Mouse (Mus musculus) gastrocnemius, adult 2 months (tissue): ENCODE measurements at regions not wholly inside any gene's neighbourhood (a gene's known extent, or its start where the extent isn't known, plus 50 kb on each side); places are given as distances from the start of the nearest gene placed in this dataset.

Experiments used
- DNase-seq: peaks from one replicate; pipeline ENCODE4 v3.0.0; 2022
- H3K27ac ChIP-seq: fragments of 200-600 bp; 2 replicates; pipeline ENCODE4 v1.8.1; 2022; ENCODE audit warnings: mild to moderate bottlenecking
- H3K4me3 ChIP-seq: fragments of 200-600 bp; 2 replicates; pipeline ENCODE4 v1.8.1; 2022; ENCODE audit warnings: mild to moderate bottlenecking, moderate library complexity
- CTCF ChIP-seq: fragments of 200-600 bp; IDR thresholded peaks from 2 replicates; pipeline ENCODE4 v1.8.1; 2022; ENCODE audit warnings: antibody characterized with exemption, mild to moderate bottlenecking, moderate library complexity
- intact Hi-C: fragments of 180-260 bp; cut with DNase I; formaldehyde crosslinking; loops from one replicate; pipeline ENCODE4 v1.15.1; 2025

DNA sequence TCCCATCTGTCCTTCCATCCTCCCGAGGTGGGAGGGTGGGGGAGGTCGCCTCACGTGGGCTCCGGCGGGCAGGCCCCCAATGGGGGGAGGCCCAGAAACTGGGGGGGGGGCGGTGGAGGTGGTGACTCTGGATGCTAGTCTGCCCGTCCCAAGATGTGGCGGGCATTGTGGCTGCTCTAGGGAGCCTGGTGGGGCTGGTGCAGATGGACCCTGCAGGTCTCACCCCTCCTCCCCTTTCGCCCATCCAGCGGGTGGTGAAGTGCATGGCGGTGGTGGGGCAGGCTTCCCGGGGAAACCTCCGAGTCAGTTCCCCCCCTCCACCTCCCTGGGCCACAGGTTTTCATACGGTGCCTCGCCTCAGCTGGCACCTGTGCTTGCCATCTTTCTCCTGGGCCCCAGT lies 88.6 kb downstream of the Inhba start:
- intact Hi-C loops = no loop called here
- no peak overlapping the region for H3K4me3 ChIP-seq
- TF ChIP-seq CTCF = no peak
- no peak for DNase-seq
- no peak overlapping the region for H3K27ac ChIP-seq

DNA sequence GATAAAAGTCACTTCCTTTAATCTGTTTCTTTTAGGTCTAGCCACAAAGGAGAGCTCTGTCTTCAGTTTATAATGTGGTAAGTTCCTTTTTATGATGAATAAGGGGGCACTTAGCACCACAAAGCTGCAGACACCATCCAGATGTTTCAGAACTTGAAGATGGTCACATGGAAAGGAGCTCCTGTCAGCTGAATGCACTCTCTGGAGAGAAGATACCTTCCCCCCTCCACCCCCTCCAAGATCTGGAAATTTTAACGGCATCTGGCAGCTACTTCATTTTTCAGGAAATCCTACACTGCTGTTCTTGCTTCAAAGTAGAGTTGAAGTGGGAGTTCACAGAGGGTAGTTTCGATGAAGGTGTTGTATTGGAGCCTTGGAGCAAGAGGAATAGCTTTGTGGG lies 103.2 kb downstream of the Inhba start:
- Histone ChIP-seq H3K27ac (no peak overlapping the region), H3K4me3 (no peak overlapping the region)
- no peak for TF ChIP-seq CTCF
- no peak for DNase-seq
- intact Hi-C loops = no loop called here

DNA sequence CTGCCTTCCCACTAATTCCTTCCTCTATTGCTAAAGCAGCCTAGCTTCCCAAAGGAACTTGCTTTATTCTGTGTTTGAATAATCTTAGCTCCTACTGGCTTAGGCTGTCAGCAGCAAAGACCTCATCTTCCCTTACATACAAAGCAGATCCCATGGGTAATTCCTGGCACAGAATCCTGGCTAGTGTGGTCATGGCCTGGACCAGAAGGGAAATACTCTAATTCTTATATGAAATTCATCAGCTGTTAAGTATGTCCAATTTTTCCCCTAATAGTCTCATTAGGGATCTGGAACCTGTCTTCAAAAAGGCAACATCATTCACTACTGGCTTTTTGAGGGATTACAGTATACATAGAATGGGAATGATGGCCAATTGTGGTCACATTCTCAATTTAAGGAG lies 135.0 kb downstream of the Inhba start:
- DNase-seq = no peak
- no peak for TF ChIP-seq CTCF
- H3K27ac ChIP-seq = no peak overlapping the region
- intact Hi-C loops = no loop called here
- no peak overlapping the region for H3K4me3 ChIP-seq

DNA sequence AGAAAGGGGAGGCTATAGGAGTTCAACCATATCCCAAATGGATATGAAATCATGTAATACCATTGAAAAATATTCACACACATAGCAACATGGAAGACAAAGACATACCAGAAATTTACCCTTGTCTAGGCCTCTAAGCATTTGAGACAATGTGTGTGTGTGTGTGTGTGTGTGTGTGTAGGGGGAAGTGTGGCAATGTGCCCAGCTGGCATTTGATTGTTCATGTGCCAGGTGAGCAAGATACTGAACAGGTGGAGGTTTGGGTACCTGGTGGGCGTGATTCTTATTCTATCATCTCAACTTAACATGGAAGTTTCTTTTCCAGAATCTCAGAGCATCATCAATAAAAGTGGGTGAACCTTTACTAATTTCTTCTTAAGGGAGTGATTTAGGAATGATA lies 143.3 kb downstream of the Inhba start:
- DNase-seq = no peak
- intact Hi-C loops = no loop called here
- Histone ChIP-seq H3K4me3 (no peak overlapping the region), H3K27ac (no peak overlapping the region)
- no peak for TF ChIP-seq CTCF

DNA sequence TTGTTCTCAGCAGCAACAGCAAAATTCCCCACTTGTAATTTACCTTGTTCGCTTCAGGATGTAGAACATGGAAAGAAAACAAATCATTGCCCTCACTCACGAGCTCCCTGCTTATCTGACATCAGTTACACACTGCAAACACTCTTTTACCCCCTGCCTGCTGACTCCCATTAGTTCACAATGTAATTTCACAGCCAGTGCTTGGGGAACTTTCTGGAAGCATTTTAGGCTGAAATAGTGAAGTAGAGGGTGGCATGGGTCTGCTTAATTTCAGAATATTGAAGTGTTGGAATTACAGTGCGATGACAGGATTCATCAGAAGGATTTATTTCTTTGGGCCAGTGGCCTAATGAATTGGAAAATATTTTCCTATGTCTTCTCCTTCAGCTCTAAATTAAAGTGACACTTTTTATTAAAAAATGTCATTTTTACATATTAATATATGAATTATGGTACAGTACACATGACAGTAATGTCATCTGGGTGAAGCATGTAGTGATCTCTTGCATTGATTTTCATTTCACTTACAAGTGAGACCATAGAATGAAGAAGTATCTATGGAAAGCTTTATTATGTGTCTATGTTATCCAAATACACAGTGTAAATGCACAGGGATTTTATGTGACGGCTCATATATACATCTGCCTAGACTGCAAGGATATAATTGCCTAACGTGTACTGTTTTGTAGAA lies 153.7 kb downstream of the Inhba start:
- TF ChIP-seq CTCF = no peak
- H3K4me3 ChIP-seq = no peak overlapping the region
- intact Hi-C loops = no loop called here
- H3K27ac ChIP-seq = no peak overlapping the region
- DNase-seq = no peak

DNA sequence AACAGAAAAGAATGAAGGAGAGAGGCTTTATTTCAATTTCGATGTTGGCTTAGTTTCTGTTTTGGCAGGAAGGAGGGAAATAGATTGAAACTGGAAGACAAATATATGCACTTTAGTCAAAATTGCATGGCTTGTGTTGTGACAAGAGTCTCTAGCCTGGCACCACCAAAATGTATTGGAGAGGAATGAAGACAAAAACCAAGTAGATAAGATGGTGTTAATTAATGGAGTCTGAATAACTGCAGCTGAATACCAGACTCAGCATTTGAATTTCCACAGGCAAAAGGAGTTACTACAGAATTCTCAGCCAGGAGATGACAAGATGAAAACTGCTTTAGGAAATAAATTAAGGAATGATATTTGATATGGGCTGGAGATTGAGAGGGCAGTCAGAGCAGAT lies 185.0 kb downstream of the Inhba start:
- Histone ChIP-seq H3K4me3 (no peak overlapping the region), H3K27ac (no peak overlapping the region)
- DNase-seq = no peak
- no peak for TF ChIP-seq CTCF
- intact Hi-C loops = no loop called here

DNA sequence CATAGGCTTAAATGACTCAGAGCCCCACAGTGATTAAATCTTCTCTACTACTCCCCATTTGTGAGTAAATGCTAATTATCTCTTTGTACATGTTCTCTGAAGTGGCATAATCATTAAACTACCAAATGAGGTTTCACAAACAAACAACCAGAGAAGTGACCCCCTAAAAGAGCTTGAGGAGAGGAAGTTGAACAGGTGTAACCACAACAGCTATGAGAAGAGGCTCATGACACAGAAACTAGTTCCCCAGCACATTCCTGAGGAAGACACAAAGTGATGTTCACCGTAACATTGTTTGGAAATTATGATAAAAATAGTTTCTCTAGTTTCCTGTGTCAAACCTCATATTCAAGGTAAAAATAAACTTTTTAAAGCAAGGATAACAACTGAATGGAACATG lies 188.4 kb downstream of the Inhba start:
- intact Hi-C loops = no loop called here

DNA sequence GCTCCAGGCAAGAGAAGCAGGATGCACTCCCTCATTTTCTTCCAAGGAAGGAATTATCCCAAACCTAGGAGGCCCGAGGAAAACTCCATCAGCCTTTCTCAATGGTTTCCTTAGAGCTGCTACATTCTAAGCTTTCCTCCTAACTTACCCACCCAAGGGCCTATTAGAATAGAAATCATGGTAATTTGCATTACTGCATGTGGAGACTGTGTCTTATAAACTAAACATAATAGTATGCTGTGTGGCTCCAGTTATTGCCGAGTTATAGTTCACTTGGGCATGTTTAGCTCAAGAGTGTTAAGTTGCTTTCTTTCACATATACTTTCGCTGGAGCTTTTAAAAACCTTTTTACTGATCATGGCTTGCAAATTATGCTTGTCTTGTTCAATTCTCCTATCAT lies 191.5 kb downstream of the Inhba start:
- no peak for TF ChIP-seq CTCF
- no peak for DNase-seq
- intact Hi-C loops = no loop called here

More for the DNA sequence above, 188.4 kb downstream of the Inhba start:
- no peak overlapping the region for H3K4me3 ChIP-seq
- TF ChIP-seq CTCF = no peak
- no peak for DNase-seq
- no peak overlapping the region for H3K27ac ChIP-seq

GRCm38 (mm10) chr13:16204097-16204496 lies 192.4 kb downstream of the Inhba start:
- Histone ChIP-seq H3K27ac (no peak overlapping the region), H3K4me3 (no peak overlapping the region)
- DNase-seq = no peak
- no peak for TF ChIP-seq CTCF
- intact Hi-C loops = no loop called here

More for the DNA sequence above, 191.5 kb downstream of the Inhba start:
- H3K4me3 ChIP-seq = no peak overlapping the region
- H3K27ac ChIP-seq = no peak overlapping the region

DNA sequence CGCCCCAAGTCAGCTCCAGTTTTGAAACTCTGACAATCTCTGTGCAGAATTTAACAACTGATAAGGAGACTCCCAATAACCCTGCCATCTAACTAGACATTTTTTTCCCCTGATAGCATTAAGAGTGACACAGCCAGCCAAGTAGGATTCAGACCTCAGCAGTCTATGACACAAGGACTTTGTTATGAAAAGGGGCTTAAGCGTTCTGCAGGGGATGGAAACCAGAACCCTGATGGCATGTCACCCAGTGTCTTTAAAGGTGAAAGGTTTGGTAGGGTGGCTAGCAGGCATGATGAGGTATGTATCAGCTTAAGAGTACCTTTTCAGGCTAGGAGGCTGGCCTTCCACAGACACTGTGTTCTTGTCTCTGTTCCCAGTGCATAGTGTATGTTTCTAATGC lies 199.8 kb downstream of the Inhba start:
- TF ChIP-seq CTCF = no peak
- no peak overlapping the region for H3K27ac ChIP-seq
- no peak for DNase-seq
- H3K4me3 ChIP-seq = no peak overlapping the region
- intact Hi-C loops = no loop called here

- no peak for DNase-seq
- no peak for TF ChIP-seq CTCF
- intact Hi-C loops = no loop called here
- Histone ChIP-seq H3K27ac (no peak overlapping the region), H3K4me3 (no peak overlapping the region)
Observed at GRCm38 (mm10) chr13:16219877-16220276, 208.2 kb downstream of the Inhba start.

- H3K4me3 ChIP-seq = no peak overlapping the region
- TF ChIP-seq CTCF = no peak
- intact Hi-C loops = no loop called here
- no peak overlapping the region for H3K27ac ChIP-seq
- no peak for DNase-seq
Observed at GRCm38 (mm10) chr13:16222942-16223600, 211.4 kb downstream of the Inhba start.

DNA sequence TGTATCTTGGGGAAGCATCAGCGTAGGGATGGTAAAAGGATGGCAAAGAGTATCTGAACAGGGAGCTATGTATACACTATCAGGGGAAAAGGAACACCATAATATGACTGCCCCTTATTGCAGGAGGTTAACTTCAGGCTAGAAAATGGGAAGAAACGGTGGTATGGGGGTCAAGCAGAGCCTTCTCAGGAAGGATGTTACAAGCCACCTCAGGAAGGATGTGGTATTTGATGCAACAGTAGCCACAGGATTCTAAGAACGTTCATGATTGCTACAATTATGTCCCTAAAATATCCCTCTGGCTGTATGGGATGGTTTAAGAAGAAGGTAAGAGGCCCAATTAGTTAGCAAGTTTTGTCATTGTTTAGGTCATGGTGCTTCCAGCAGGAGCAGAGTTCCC lies 249.5 kb downstream of the Inhba start:
- DNase-seq = no peak
- TF ChIP-seq CTCF = no peak
- H3K27ac ChIP-seq = no peak overlapping the region
- H3K4me3 ChIP-seq = no peak overlapping the region
- intact Hi-C loops = no loop called here

GRCm38 (mm10) chr13:16279974-16280373 lies 268.3 kb downstream of the Inhba start:
- intact Hi-C loops = no loop called here
- Histone ChIP-seq H3K27ac (no peak overlapping the region), H3K4me3 (no peak overlapping the region)
- no peak for TF ChIP-seq CTCF
- no peak for DNase-seq
